Mouse (Mus musculus) kidney, embryonic 15.5 days (tissue): ENCODE results near the gene 4933402D24Rik. TPM values are rescaled to one million over a fixed set of nuclear protein-coding genes. Genes with fewer than 3 reads are reported as not detected.

Experiments
- ATAC-seq: fragments of 200-750 bp; cut with Nextera tagmentation; replicated peaks from 2 replicates; pipeline ENCODE4 v1.8.0; 2017; ENCODE audit warnings: moderate TSS enrichment; ENCODE audit not compliant: low FRiP score
- H3K27ac ChIP-seq: fragments of 300-500 bp; sonication (generic); 2 replicates; pipeline ENCODE4 v1.5.1; 2015; ENCODE audit warnings: mild to moderate bottlenecking, inconsistent platforms
- H3K27me3 ChIP-seq: fragments of 300-500 bp; sonication (generic); 2 replicates; pipeline ENCODE4 v1.6.1; 2015; ENCODE audit warnings: inconsistent platforms
- H3K36me3 ChIP-seq: fragments of 300-500 bp; sonication (generic); 2 replicates; pipeline ENCODE4 v1.6.1; 2015; ENCODE audit warnings: inconsistent platforms
- H3K4me1 ChIP-seq: fragments of 300-500 bp; sonication (generic); 2 replicates; pipeline ENCODE4 v1.6.1; 2015; ENCODE audit warnings: inconsistent platforms
- H3K4me2 ChIP-seq: fragments of 300-500 bp; sonication (generic); 2 replicates; pipeline ENCODE4 v1.6.1; 2015; ENCODE audit warnings: moderate library complexity, mild to moderate bottlenecking, inconsistent platforms
- H3K4me3 ChIP-seq: fragments of 300-500 bp; sonication (generic); replicated peaks from 2 replicates; pipeline ENCODE4 v1.5.1; 2015; ENCODE audit warnings: mild to moderate bottlenecking, inconsistent platforms
- H3K9ac ChIP-seq: fragments of 300-500 bp; sonication (generic); 2 replicates; pipeline ENCODE4 v1.6.1; 2015; ENCODE audit warnings: mild to moderate bottlenecking, inconsistent platforms
- H3K9me3 ChIP-seq: fragments of 300-500 bp; sonication (generic); replicated peaks from 2 replicates; pipeline ENCODE4 v1.6.1; 2016; ENCODE audit warnings: inconsistent platforms
- WGBS: fragments of 180-500 bp; shearing (Covaris S2); methylation state at CpG from one replicate; pipeline ENCODE4 v1.1.7; 2015; ENCODE audit warnings: mixed read lengths; 5-methylcytosine and 5-hydroxymethylcytosine counted together
- polyA plus RNA-seq: library from polyadenylated mRNA; unstranded; fragments of >200 nt; fragmentation: Nextera tagmentation; extraction: Ambion mirVana; gene quantifications from 2 replicates; pipeline ENCODE4 v1.2.1, GENCODE M21; 2015

Gene 4933402D24Rik
- 0.09 TPM in 1 of 2 replicates, not detected in the other for polyA plus RNA-seq

DNA sequence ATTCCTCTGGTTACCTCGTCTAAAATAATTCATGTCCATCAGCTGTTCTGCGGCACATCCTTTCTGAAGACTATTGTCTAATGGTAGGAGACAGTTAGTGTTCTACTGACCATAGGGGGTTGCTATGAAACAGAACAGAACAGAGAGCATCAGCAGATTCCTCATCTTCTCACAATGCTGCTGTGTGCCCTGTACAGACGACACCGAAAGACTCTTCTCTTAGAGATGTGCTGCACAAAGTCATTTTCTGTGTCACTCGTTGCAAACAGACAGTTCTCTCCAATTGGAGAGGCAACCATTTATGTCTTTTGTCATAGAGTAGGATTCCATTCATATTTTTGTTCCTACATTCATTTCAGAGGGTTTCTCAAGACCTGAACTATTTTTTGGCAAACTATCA is at the start of gene 4933402D24Rik:
TSS of gene 4933402D24Rik (minus strand) at position 101 of the 400 bp plus-strand sequence.
- peak within 1 kb of the TSS; percentile 4; the same call in 1 of the 2 replicates for H3K27ac ChIP-seq
- no peak for ATAC-seq
- H3K9ac ChIP-seq: no peak within 1 kb of the TSS
- H3K27me3 ChIP-seq: no peaks in the 10 kb centered on the region
- no peaks in the 10 kb centered on the region for H3K36me3 ChIP-seq
- H3K4me1 ChIP-seq: 0 out of 2 replicates have a peak, but pooled peaks cover 7% of the 10 kb centered on the region
- no peak within 1 kb of the TSS for H3K4me3 ChIP-seq
- 76% methylated on average over 5 of the region's 5 CpGs for WGBS
- H3K9me3 ChIP-seq: no peaks in the 10 kb centered on the region
- no peak within 1 kb of the TSS for H3K4me2 ChIP-seq

DNA sequence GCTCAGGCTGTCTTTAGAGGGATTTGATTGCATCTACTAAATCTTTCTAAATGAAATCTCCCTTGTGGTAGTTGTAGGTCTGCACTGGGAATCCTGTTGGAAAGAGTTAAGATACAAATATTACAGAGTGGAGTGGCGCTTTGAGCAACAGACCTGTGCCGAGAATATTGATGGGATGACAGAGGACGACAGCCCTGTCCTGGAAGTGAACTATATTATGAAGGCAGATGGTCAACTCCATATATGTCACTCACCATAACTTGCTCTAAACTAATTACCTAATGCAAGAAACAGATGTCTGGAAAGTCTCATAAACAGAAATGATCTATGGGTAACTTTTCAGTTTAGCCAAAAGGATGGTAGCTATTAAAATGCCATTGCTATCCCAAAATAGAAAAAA is 39.5 kb upstream of the 4933402D24Rik start:
- Histone ChIP-seq H3K9ac (no peak overlapping the region), H3K27ac (no peak overlapping the region), H3K9me3 (no peaks in the 10 kb centered on the region), H3K4me2 (no peak overlapping the region), H3K27me3 (no peaks in the 10 kb centered on the region), H3K4me1 (peaks cover 6% of the 10 kb centered on the region; the same call in 1 of the 2 replicates), H3K4me3 (no peak overlapping the region), H3K36me3 (no peaks in the 10 kb centered on the region)
- WGBS: 21% methylated on average over 3 of the region's 3 CpGs
- no peak for ATAC-seq

DNA sequence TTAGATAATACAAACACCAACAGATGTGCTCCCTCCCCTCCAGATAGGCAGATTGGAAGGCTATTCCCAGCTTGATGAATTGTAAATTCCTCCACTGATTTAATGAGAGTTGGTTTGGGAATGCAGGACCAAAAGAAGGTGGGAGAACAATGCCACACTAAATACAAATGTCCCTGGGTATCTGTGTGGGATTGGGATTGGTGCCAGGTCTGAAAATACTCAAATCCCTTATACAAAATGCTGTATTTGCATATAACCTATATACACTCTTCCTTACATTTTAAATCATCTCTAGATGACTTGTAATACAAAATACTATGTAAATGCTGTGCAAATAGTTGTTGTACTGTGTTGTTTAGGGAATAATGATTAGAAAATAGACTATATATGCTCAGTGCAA is 36.0 kb upstream of the 4933402D24Rik start:
- H3K9ac ChIP-seq: no peak overlapping the region

DNA sequence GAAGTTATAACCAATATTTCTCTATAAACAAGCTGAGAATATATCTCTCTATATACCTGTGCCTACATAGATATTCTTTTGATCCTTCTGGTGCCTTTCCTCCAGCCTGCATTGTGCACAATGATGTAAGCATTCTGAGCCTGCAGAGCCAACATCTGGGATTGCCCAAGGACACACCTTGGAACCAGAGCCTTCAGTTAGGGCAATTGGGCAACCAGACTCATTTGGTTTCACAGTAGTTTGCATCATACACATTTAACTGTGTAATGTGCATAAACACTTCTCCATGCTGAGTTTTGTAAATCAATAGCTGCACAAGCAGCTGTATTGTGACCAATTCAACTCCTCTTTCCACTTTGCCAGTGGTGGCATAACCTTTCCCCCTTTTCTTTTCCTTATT is 25.3 kb upstream of the 4933402D24Rik start:
- no peak overlapping the region for H3K9ac ChIP-seq
- H3K4me1 ChIP-seq: no peaks in the 10 kb centered on the region
- no peaks in the 10 kb centered on the region for H3K9me3 ChIP-seq
- no peak for ATAC-seq
- H3K4me3 ChIP-seq: no peak overlapping the region
- H3K36me3 ChIP-seq: no peaks in the 10 kb centered on the region
- no peak overlapping the region for H3K4me2 ChIP-seq
- no peaks in the 10 kb centered on the region for H3K27me3 ChIP-seq
- no peak overlapping the region for H3K27ac ChIP-seq

More for the DNA sequence above, 36.0 kb upstream of the 4933402D24Rik start:
- no peaks in the 10 kb centered on the region for H3K9me3 ChIP-seq
- H3K4me3 ChIP-seq: no peak overlapping the region
- H3K27ac ChIP-seq: no peak overlapping the region
- H3K36me3 ChIP-seq: no peaks in the 10 kb centered on the region
- H3K27me3 ChIP-seq: no peaks in the 10 kb centered on the region
- ATAC-seq: no peak
- H3K4me2 ChIP-seq: no peak overlapping the region
- peaks cover 6% of the 10 kb centered on the region; the same call in 1 of the 2 replicates for H3K4me1 ChIP-seq

DNA sequence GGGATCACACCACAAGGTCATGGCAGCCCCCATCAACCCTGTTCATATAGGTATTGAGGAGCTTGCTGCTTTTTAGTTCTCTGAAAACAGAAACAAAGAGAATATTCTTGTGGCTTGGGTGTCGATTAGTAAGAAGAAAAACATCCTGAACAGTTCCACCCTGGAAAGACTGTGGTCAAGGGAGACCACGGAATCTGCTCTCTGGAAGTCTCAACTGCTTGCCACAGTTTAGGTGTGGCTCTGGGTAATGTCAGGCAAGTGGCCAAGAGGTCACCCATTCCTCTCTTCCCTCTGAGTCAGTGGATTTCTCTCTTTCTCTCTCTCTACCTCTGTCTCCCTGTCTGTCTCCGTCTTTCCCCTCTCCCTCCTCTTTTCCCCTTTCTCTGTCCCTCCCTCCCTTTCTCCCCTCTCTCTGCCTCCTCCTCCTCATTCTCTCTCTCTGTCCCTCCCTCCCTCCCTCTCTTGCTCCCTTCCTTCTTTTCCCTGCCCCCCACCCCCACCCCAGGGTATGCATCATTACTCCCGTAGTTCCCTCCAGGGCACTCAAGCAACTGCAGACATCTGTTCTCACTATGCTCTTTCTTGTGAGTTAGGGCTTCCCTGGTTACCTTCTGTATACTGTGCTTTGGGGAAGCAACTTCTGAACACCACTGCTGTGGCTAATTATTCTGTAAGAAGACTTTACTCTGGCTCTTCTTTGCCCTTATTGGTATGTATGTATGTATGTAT is 8.0 kb upstream of the 4933402D24Rik start:
- Histone ChIP-seq H3K27me3 (no peaks in the 10 kb centered on the region), H3K27ac (no peak overlapping the region), H3K4me1 (no peaks in the 10 kb centered on the region), H3K9ac (no peak overlapping the region), H3K4me3 (no peak overlapping the region), H3K4me2 (no peak overlapping the region), H3K9me3 (no peaks in the 10 kb centered on the region), H3K36me3 (no peaks in the 10 kb centered on the region)
- 30% methylated on average over 4 of the region's 4 CpGs for WGBS
- ATAC-seq: no peak

DNA sequence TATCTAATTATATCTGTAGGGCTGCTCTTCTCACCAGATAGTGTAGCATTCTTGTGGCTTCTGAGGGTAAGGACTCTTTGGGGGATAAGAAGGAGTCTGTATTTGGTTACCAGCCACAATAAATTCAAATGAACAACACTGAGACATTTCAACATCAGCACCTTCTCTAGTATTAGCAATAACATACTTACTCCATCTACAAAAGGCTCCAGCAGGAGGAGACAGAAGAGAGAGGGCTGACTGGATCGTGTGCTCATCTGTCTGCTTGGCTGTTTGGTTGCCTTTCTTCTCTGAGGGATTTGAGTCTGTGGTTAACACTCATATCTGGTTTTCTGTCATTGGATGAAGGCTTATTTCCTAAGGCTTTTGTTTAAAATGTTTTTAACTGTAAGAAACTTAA is 7.3 kb upstream of the 4933402D24Rik start:
- 33% methylated on average over 1 of the region's 1 CpGs for WGBS
- H3K4me2 ChIP-seq: no peak overlapping the region
- H3K9ac ChIP-seq: no peak overlapping the region
- H3K36me3 ChIP-seq: no peaks in the 10 kb centered on the region
- H3K27me3 ChIP-seq: no peaks in the 10 kb centered on the region
- no peaks in the 10 kb centered on the region for H3K4me1 ChIP-seq
- no peak overlapping the region for H3K27ac ChIP-seq
- no peak for ATAC-seq
- no peak overlapping the region for H3K4me3 ChIP-seq
- H3K9me3 ChIP-seq: no peaks in the 10 kb centered on the region

DNA sequence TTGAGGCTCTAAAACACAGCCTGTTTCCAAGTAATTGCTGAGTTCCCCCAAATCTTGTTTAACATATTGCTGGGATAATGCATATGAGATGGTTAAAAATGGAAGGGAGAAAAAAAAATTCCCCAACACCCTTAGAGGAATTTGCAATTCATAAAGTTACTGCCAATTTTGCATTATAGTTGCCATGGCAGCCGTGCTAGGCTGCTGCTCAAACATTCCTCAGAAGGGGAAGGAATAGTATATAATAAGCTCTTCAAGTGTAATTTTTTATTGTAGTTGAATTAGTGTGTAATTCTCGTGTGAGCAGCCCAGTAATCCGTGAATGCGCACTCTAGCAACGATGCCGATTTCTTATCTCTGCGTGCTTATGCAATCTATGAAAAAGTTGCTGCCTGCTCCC is 1.2 kb upstream of the 4933402D24Rik start:
- no peak for ATAC-seq
- H3K4me2 ChIP-seq: no peak overlapping the region
- no peak overlapping the region for H3K4me3 ChIP-seq
- H3K27me3 ChIP-seq: no peaks in the 10 kb centered on the region
- H3K27ac ChIP-seq: no peak overlapping the region
- no peaks in the 10 kb centered on the region for H3K36me3 ChIP-seq
- no peaks in the 10 kb centered on the region for H3K9me3 ChIP-seq
- 83% methylated on average over 7 of the region's 7 CpGs for WGBS
- no peak overlapping the region for H3K9ac ChIP-seq
- H3K4me1 ChIP-seq: 0 out of 2 replicates have a peak, but pooled peaks cover 7% of the 10 kb centered on the region

DNA sequence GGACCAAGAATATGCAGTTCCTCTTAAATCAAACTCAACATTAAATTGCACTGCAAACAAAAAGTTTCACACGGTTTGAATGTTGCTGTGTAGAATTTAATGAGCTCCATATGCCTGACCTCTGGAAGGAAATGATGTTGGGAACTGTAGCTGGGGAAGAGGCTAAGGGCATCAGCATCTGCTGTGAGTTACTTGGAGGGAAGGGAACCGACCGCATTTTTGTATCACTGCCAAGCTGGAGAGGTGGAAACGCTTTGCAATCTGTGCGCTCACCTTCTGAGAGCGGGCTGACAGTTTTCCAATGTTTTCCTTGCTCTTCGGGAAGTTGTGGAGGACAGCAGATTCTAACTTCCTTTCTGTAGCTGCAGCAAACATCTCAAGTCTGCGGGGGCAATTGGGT is 955 bp downstream of the 4933402D24Rik start:
- H3K4me2 ChIP-seq: no peak overlapping the region
- no peaks in the 10 kb centered on the region for H3K36me3 ChIP-seq
- no peak overlapping the region for H3K9ac ChIP-seq
- no peak overlapping the region for H3K4me3 ChIP-seq
- H3K4me1 ChIP-seq: peaks cover 15% of the 10 kb centered on the region
- WGBS: 48% methylated on average over 8 of the region's 8 CpGs
- H3K27me3 ChIP-seq: no peaks in the 10 kb centered on the region
- H3K27ac ChIP-seq: peak overlapping the region; percentile 4; the same call in 1 of the 2 replicates
- ATAC-seq: no peak
- no peaks in the 10 kb centered on the region for H3K9me3 ChIP-seq

DNA sequence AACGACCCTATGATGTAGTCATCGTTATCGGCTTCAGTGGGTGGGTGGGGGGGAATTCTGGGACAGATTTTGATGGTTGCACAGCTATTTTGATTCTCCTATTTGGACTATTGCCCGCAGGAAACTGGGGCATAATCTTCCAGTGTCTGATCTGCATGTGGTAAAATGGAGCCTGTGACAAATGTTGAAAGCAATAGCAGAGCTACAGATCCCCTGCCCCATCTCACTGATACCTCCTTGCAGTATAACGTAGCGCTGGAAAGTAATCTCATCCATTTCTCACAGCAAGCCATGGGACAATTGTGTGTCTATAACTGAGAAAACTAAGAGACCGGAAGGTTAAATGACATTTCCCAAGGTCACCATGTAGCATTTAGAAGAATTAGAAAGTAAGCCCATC is 4.7 kb downstream of the 4933402D24Rik start:
- Histone ChIP-seq H3K36me3 (no peaks in the 10 kb centered on the region), H3K9me3 (no peaks in the 10 kb centered on the region), H3K27ac (no peak overlapping the region), H3K27me3 (no peaks in the 10 kb centered on the region), H3K4me3 (no peak overlapping the region), H3K4me1 (peaks cover 18% of the 10 kb centered on the region), H3K4me2 (no peak overlapping the region), H3K9ac (no peak overlapping the region)
- 87% methylated on average over 7 of the region's 7 CpGs for WGBS
- no peak for ATAC-seq

DNA sequence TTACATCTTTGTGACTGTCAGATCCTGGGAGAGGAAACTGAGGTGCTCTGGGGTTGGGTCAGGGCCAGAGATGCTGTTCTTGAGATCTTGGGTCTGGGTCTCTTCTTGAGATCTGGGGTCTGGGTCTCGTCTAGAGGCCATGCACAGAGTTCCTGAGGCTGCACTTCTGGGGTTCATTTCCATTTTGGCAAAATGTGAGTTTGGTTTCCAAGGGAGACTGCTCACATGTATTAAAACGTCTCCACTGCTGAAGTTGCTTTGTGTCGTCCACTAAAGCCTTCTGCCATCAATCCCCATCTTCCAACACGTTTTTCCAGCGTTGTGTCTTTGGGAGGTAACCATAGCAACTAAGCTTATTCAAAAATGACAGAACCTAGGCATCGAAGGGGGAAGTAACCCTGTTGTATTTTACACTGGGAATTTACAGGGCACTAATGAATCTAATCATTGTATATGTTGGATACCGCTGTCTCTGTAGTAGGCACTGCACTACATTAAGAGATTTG is 5.1 kb downstream of the 4933402D24Rik start:
- Histone ChIP-seq H3K4me3 (no peak overlapping the region), H3K9ac (no peak overlapping the region), H3K4me2 (no peak overlapping the region), H3K36me3 (no peaks in the 10 kb centered on the region), H3K27ac (peak overlapping the region; percentile 41; the same call in 1 of the 2 replicates), H3K9me3 (no peaks in the 10 kb centered on the region), H3K4me1 (peaks cover 18% of the 10 kb centered on the region), H3K27me3 (no peaks in the 10 kb centered on the region)
- WGBS: 57% methylated on average over 7 of the region's 7 CpGs
- ATAC-seq: no peak

DNA sequence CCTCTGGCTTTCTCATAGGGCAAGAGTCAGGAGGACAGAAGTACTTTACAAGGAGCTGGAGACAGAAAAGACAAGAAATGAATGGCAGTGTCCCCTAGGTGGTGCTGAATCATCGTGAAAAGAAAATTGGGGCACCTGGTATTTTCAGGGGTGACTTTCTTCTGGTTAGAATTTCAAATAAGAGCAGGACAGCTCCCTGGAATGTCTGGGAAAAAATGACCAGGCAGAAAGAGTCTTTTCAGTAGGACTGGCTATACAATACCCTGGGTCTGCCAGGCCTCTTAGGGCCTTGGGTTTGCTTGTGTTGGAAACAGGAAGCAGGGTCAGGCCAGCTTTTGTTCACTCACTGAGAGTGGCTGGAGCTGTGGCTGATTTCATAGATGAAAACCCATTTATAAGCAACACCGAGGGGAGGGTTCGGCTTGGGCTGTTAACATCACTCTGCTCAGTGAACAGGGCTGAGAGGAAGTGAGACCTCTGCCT is 5.8 kb downstream of the 4933402D24Rik start:
- H3K4me1 ChIP-seq: peaks cover 12% of the 10 kb centered on the region
- no peak overlapping the region for H3K4me3 ChIP-seq
- WGBS: 6% methylated on average over 3 of the region's 3 CpGs
- no peak overlapping the region for H3K4me2 ChIP-seq
- no peaks in the 10 kb centered on the region for H3K36me3 ChIP-seq
- peak overlapping the region; percentile 41; the same call in 1 of the 2 replicates for H3K27ac ChIP-seq
- no peaks in the 10 kb centered on the region for H3K27me3 ChIP-seq
- peak; percentile 70; the same call in 1 of the 2 replicates for ATAC-seq
- no peaks in the 10 kb centered on the region for H3K9me3 ChIP-seq
- no peak overlapping the region for H3K9ac ChIP-seq

DNA sequence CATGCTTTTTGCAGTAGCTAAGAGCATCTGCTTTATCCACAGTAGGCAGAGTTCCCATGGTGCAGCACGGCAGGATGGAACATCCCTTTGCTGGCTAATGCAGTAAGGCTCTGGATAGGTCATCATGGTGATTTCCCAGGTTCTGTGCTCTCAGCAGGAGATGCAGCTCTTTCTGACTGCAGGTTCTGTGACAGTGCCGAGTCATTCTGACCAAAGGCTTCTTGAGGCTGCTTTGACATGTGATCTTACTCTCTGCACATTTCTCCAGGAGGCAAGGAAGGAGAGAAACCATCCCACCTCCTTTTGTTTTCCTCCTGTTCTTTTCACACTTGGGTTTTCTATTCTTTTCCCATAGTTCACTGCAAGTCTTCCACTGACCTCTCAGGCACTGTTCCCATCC is 13.1 kb downstream of the 4933402D24Rik start:
- H3K4me1 ChIP-seq: no peaks in the 10 kb centered on the region
- no peak overlapping the region for H3K9ac ChIP-seq
- H3K4me3 ChIP-seq: no peak overlapping the region
- no peaks in the 10 kb centered on the region for H3K27me3 ChIP-seq
- H3K9me3 ChIP-seq: no peaks in the 10 kb centered on the region
- no peak overlapping the region for H3K27ac ChIP-seq
- no peak for ATAC-seq
- 74% methylated on average over 2 of the region's 2 CpGs for WGBS
- H3K36me3 ChIP-seq: peaks cover 23% of the 10 kb centered on the region
- no peak overlapping the region for H3K4me2 ChIP-seq
